Mouse (Mus musculus): Measurements from ENCODE around the gene Agr2.

DNA sequence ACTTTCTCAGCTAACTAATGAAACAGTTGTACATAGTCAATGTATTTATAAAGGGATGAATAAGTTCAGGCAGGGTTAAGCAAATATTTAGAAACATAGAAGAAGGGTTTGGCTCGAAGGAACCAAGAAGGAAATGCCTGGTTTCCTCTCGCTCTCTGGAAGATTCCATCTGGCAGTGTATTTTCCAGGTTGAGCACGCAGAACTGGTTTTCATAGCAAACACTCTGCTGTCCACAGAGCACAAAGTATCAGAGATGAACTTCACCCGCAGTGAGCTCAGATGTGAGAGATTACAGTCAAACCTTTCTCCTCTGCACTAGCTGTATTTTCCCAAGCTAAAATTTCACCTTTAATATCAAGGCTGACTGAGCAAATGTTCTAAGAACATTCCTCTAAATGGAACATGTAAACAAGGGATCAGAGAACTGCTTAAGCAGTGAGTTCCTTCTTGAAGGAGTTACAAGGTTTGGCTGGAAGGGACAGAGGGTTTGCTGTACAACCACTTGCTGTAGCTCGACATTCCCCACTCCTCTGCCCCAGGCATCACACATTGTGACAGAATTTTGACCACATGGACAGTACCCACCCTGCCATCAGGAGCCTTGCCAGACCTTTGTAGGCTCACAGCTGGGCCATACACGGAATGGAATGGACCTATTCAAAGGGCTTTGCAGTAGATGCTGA, 15.8 kb downstream of the Agr2 start:
- TF ChIP-seq POLR2A (IDR thresholded peaks at IDR 0.05; ENCODE audit: extremely low read depth, insufficient read depth, low read length) = no peak
- no peak for TF ChIP-seq CTCF (IDR thresholded peaks at IDR 0.05; ENCODE audit: extremely low read depth, insufficient read depth, low read length)

Data from cortical plate, adult 2 months (tissue).